Mouse (Mus musculus) heart, postnatal 25 days (tissue): Measurements from ENCODE around the gene Tor1a. TPM values are rescaled to one million over a fixed set of nuclear protein-coding genes. Genes with fewer than 3 reads are reported as not detected.
"Not testable (repeated sequence)": the region's sequence is repeated elsewhere in the genome, so short reads cannot be mapped to it uniquely, and the experiment has no call there.

Experiments
- DNase-seq: peaks from one replicate; pipeline ENCODE4 v3.0.0; 2022; ENCODE audit warnings: low spot score
- intact Hi-C: fragments of 180-260 bp; cut with DNase I; formaldehyde crosslinking; loops from one replicate; pipeline ENCODE4 v1.15.1; 2025
- total RNA-seq, 2 experiments: library from RNA; stranded (reverse); gene quantifications; 2 replicates each; pipeline ENCODE4 v1.2.3; 2021

Gene Tor1a
- total RNA-seq, 2 experiments from 2014 or later = 11.2 to 12.2 TPM

GRCm38 (mm10) chr2:30926381-30926780, 41.4 kb downstream of the Tor1a start:
- no peak for DNase-seq
- intact Hi-C loops = no loop called here

- intact Hi-C loops = no loop called here
- no peak for DNase-seq
These were observed 42.6 kb downstream of the Tor1a start for GRCm38 (mm10) chr2:30925181-30925580.

GRCm38 (mm10) chr2:30923099-30923498, 44.6 kb downstream of the Tor1a start:
- intact Hi-C loops = no loop called here
- DNase-seq = no peak

- intact Hi-C loops = no loop called here
- DNase-seq = no peak
These were observed 47.5 kb downstream of the Tor1a start for GRCm38 (mm10) chr2:30920216-30920615.

GRCm38 (mm10) chr2:30918780-30919329, 48.9 kb downstream of the Tor1a start:
- DNase-seq = no peak
- intact Hi-C loops = no loop called here

GRCm38 (mm10) chr2:30918126-30918525, 49.6 kb downstream of the Tor1a start:
- DNase-seq = no peak
- intact Hi-C loops = no loop called here

GRCm38 (mm10) chr2:30917649-30918048, 50.1 kb downstream of the Tor1a start:
- DNase-seq = no peak
- intact Hi-C loops = no loop called here

- DNase-seq, intact Hi-C loops: not testable (repeated sequence)
These were observed 51.8 kb downstream of the Tor1a start for GRCm38 (mm10) chr2:30915933-30916332.

- intact Hi-C loops = no loop called here
These were observed 52.4 kb downstream of the Tor1a start for GRCm38 (mm10) chr2:30915376-30915775.

GRCm38 (mm10) chr2:30914836-30915235, 52.9 kb downstream of the Tor1a start:
- intact Hi-C loops = no loop called here
- no peak for DNase-seq

More at GRCm38 (mm10) chr2:30915376-30915775, 52.4 kb downstream of the Tor1a start:
- DNase-seq = no peak

- no peak for DNase-seq
- intact Hi-C loops = no loop called here
These were observed 54.7 kb downstream of the Tor1a start for GRCm38 (mm10) chr2:30913022-30913421.

GRCm38 (mm10) chr2:30912291-30912773, 55.4 kb downstream of the Tor1a start:
- intact Hi-C loops = no loop called here

More at GRCm38 (mm10) chr2:30912291-30912773, 55.4 kb downstream of the Tor1a start:
- DNase-seq = peak; percentile 66

Other genes with a start within 250 kb of the Tor1a start
- gene 1700001O22Rik, start 164.3 kb downstream of the Tor1a start, total RNA-seq = under 1 TPM; 0.26 to 0.70 TPM
- 10 to 100 TPM; 30.6 to 31.1 TPM for gene Ntmt1, start 160.1 kb downstream of the Tor1a start, total RNA-seq
- gene Asb6, start 137.6 kb downstream of the Tor1a start, total RNA-seq = 1 to 10 TPM; 9.3 to 9.5 TPM
- gene Prrx2, start 133.0 kb downstream of the Tor1a start, total RNA-seq = 1 to 10 TPM in 1 of 2 experiments, under 1 TPM in 1; 0.61 to 1.9 TPM
- gene Ptges, start 38.1 kb downstream of the Tor1a start, total RNA-seq = 1 to 10 TPM; 2.3 to 2.7 TPM
- gene Tor1b, start 15.0 kb downstream of the Tor1a start, total RNA-seq = 10 to 100 TPM; 22.8 to 25.6 TPM
- 10 to 100 TPM; 18.7 to 19.1 TPM for gene BC005624, start 14.3 kb upstream of the Tor1a start, total RNA-seq
- 10 to 100 TPM; 49.4 to 55.3 TPM for gene Usp20, start 14.3 kb upstream of the Tor1a start, total RNA-seq
- 10 to 100 TPM; 50.0 to 53.4 TPM for gene Fnbp1, start 174.1 kb upstream of the Tor1a start, total RNA-seq
- gene Gpr107, start 184.4 kb upstream of the Tor1a start, total RNA-seq = 10 to 100 TPM; 33.1 to 35.1 TPM